Mouse (Mus musculus): ENCODE data around the gene Tab2. TPM values are rescaled to one million over a fixed set of nuclear protein-coding genes. Genes with fewer than 3 reads are reported as not detected.

The Tab2 gene
- total and polyA plus RNA-seq, 3 experiments: 13.7 to 43.5 (median 30.4) TPM

DNA sequence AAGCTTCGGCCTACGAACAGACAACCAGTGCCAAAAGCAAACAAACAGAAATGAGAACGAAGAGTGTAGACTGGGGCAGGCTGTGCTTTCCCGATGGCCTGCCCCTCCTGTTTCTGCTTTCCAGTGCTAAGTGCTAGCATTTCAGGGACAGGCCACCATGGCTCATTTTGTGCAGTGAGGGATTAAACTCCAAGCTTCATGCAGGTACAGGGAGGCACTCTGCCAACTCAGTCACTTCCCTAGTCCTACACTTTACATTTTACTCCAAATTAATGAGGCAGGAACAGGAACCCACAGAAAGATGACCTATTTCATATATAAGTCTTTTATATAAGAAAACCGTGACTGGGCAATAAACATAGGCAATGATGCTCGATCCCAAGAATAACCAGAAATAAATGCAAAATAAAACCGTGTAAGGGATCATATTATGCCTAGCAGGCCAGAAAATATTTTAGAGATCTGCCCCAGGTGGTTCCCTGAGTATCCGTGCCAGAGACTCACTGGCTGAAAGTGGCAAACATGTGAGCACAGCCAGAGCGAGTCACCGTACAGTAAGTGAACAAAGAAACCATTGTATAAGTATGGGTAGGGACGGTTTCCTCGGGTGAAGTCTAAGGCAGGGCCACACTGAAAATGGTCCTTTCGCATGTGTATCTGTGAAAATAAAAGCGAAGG is 94.6 kb downstream of the Tab2 start:
- TF ChIP-seq ZKSCAN1 (IDR thresholded peaks at IDR 0.05; ENCODE audit: borderline replicate concordance, low read depth, low read length) (no peak), CTCF (conservative IDR thresholded peaks at IDR 0.05 in 1 of 2, IDR thresholded peaks at IDR 0.05 in 1 of 2; ENCODE audit: low read depth in 2 of 2, low read length in 2 of 2) (no peak), POLR2A (IDR thresholded peaks at IDR 0.05; ENCODE audit: low read depth, low read length) (no peak), ZNF384 (IDR thresholded peaks at IDR 0.05; ENCODE audit: low read depth, low read length) (no peak), SIN3A (IDR thresholded peaks at IDR 0.05; ENCODE audit: low read length) (no peak), KAT2A (IDR thresholded peaks at IDR 0.05; ENCODE audit: insufficient replicate concordance, low read length) (no peak), MAX (IDR thresholded peaks at IDR 0.05; ENCODE audit: low read length) (no peak), UBTF (IDR thresholded peaks at IDR 0.05; ENCODE audit: low read depth, low read length) (no peak), USF1 (IDR thresholded peaks at IDR 0.05; ENCODE audit: low read depth, low read length) (no peak), E2F4 (IDR thresholded peaks at IDR 0.05; ENCODE audit: insufficient replicate concordance, low read depth, low read length) (no peak), EP300 (IDR thresholded peaks at IDR 0.05; ENCODE audit: low read length) (no peak), SMC3 (IDR thresholded peaks at IDR 0.05; ENCODE audit: low read depth, low read length) (no peak), HCFC1 (IDR thresholded peaks at IDR 0.05; ENCODE audit: low read depth, low read length) (no peak), MYC (IDR thresholded peaks at IDR 0.05; ENCODE audit: low read depth, low read length) (no peak), RAD21 (IDR thresholded peaks at IDR 0.05; ENCODE audit: low read depth, low read length) (no peak)
- Histone ChIP-seq H3K9ac (ENCODE audit: insufficient read depth, low read depth) (no peak overlapping the region), H3K27me3 (replicated peaks) (no peaks in the 10 kb centered on the region), H3K79me2 (replicated peaks; ENCODE audit: control insufficient read depth, extremely low read depth, insufficient read depth, poor library complexity, severe bottlenecking) (peaks cover 3% of the 10 kb centered on the region), H3K4me1 (ENCODE audit: control insufficient read depth in 1 of 2, insufficient read depth in 2 of 2) (peaks cover 0 to 13% of the 10 kb centered on the region in 2 experiments; a peak in 1 of 4 replicates), H3K36me3 (replicated peaks in 1 of 2; ENCODE audit: control insufficient read depth in 1 of 2, insufficient read depth in 1 of 2, low read length in 1 of 2) (peaks cover 36 to 78% of the 10 kb centered on the region in 2 experiments), H3K27ac (ENCODE audit: insufficient read depth, low read depth) (no peak overlapping the region), H3K4me3 (replicated peaks in 1 of 3; ENCODE audit: low read depth in 2 of 3, low read length in 2 of 3, poor library complexity in 1 of 3) (no peak overlapping the region), H3K4me2 (ENCODE audit: insufficient read depth, low read depth, poor library complexity, severe bottlenecking) (no peak overlapping the region), H3K9me3 (replicated peaks; ENCODE audit: low read length) (peaks cover 24% of the 10 kb centered on the region)
- in situ Hi-C loops (cut with MboI; ENCODE audit: low pct_ligation_motif_present, low pct_unique_long_range_greater_than_20kb, low sequenced_read_pairs) (no loop called here), dilution Hi-C loops (cut with MboI; ENCODE audit: extremely low pct_ligation_motif_present, extremely low pct_unique_long_range_greater_than_20kb, low sequenced_read_pairs) (no loop called here)
- no peak for DNase-seq (ENCODE audit: extremely low read depth)

DNA sequence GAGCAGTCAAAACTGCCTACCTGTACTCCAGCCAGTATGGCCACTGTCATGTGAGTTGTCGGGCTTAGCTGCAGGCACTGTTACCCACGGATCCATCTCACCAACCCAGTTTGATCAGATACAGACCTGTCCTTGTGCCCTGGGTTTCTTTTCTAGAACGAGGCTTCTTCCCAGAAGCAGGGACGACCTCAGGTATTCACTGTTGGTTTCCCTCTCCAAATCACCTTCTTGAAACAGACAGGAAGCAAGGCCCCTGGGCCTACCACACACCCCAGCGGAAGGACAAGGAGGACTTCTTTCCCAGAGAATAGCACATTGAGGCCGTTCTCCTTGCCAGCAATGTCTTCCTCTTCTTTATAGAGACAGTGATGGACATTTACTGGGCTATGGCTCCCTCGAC is 95.5 kb downstream of the Tab2 start:
- Histone ChIP-seq H3K4me2 (ENCODE audit: insufficient read depth, low read depth, poor library complexity, severe bottlenecking) (no peak overlapping the region), H3K27me3 (replicated peaks) (no peaks in the 10 kb centered on the region), H3K27ac (ENCODE audit: insufficient read depth, low read depth) (no peak overlapping the region), H3K4me3 (replicated peaks in 1 of 3; ENCODE audit: low read depth in 2 of 3, low read length in 2 of 3, poor library complexity in 1 of 3) (no peak overlapping the region), H3K4me1 (ENCODE audit: control insufficient read depth in 1 of 2, insufficient read depth in 2 of 2) (peaks cover 0 to 14% of the 10 kb centered on the region in 2 experiments; a peak in 2 of 4 replicates), H3K9ac (ENCODE audit: insufficient read depth, low read depth) (no peak overlapping the region), H3K36me3 (replicated peaks in 1 of 2; ENCODE audit: control insufficient read depth in 1 of 2, insufficient read depth in 1 of 2, low read length in 1 of 2) (peaks cover 38 to 78% of the 10 kb centered on the region in 2 experiments), H3K79me2 (replicated peaks; ENCODE audit: control insufficient read depth, extremely low read depth, insufficient read depth, poor library complexity, severe bottlenecking) (peaks cover 3% of the 10 kb centered on the region), H3K9me3 (replicated peaks; ENCODE audit: low read length) (peaks cover 24% of the 10 kb centered on the region)
- no peak for TF ChIP-seq JUN (IDR thresholded peaks at IDR 0.05; ENCODE audit: insufficient read depth, low read depth, low read length)
- no peak for TF ChIP-seq USF2 (conservative IDR thresholded peaks at IDR 0.05; ENCODE audit: low read depth, low read length)
- TF ChIP-seq MAFK (IDR thresholded peaks at IDR 0.05; ENCODE audit: insufficient replicate concordance, low read length): no peak
- TF ChIP-seq POLR2A (IDR thresholded peaks at IDR 0.05; ENCODE audit: low read depth, low read length): no peak
- TF ChIP-seq CHD2 (IDR thresholded peaks at IDR 0.05; ENCODE audit: low read length): no peak
- no peak for TF ChIP-seq BHLHE40 (IDR thresholded peaks at IDR 0.05; ENCODE audit: low read depth, low read length)
- no peak for TF ChIP-seq TBP (conservative IDR thresholded peaks at IDR 0.05; ENCODE audit: low read depth, low read length)
- TF ChIP-seq USF1 (IDR thresholded peaks at IDR 0.05; ENCODE audit: low read depth, low read length): no peak
- TF ChIP-seq HCFC1 (IDR thresholded peaks at IDR 0.05; ENCODE audit: low read depth, low read length): no peak
- no peak for TF ChIP-seq RCOR1 (conservative IDR thresholded peaks at IDR 0.05; ENCODE audit: low read depth, low read length)
- no peak for TF ChIP-seq EP300 (IDR thresholded peaks at IDR 0.05; ENCODE audit: low read length)
- TF ChIP-seq ETS1 (conservative IDR thresholded peaks at IDR 0.05; ENCODE audit: low read depth, low read length): no peak
- no peak for TF ChIP-seq MAZ (IDR thresholded peaks at IDR 0.05; ENCODE audit: low read depth, low read length)
- no peak for TF ChIP-seq E2F4 (IDR thresholded peaks at IDR 0.05; ENCODE audit: insufficient replicate concordance, low read depth, low read length)
- no peak for TF ChIP-seq RAD21 (IDR thresholded peaks at IDR 0.05; ENCODE audit: low read depth, low read length)
- in situ Hi-C loops (cut with MboI; ENCODE audit: low pct_ligation_motif_present, low pct_unique_long_range_greater_than_20kb, low sequenced_read_pairs) (no loop called here), dilution Hi-C loops (cut with MboI; ENCODE audit: extremely low pct_ligation_motif_present, extremely low pct_unique_long_range_greater_than_20kb, low sequenced_read_pairs) (no loop called here)
- DNase-seq (ENCODE audit: extremely low read depth): no peak
